Mouse (Mus musculus): Measurements from ENCODE around the gene Aspdh. TPM values are rescaled to one million over a fixed set of nuclear protein-coding genes. Genes with fewer than 3 reads are reported as not detected.
A peak's percentile ranks its signal among the peaks of the same experiment; 100 is the strongest.

Aspdh gene
- total RNA-seq, 2 experiments from 2014 or later = 0.65 to 0.75 TPM

GRCm38 (mm10) chr7:44470696-44471612 is 5.8 kb downstream of the Aspdh start:
- intact Hi-C loops (cut with DNase I) = loop anchor here (5.0 kb wide), 1 partner anchor 224 kb away; the partner anchor contains the start of genes 1700028J19Rik and 2410002F23Rik
- no peak for DNase-seq

GRCm38 (mm10) chr7:44471880-44472557 is 6.8 kb downstream of the Aspdh start:
- intact Hi-C loops (cut with DNase I) = loop anchor here (5.0 kb wide), 1 partner anchor 225 kb away; the partner anchor contains the start of genes 1700028J19Rik and 2410002F23Rik
- DNase-seq = peak; percentile 60 to 68

GRCm38 (mm10) chr7:44472558-44472885 is 7.3 kb downstream of the Aspdh start:
- intact Hi-C loops (cut with DNase I) = loop anchor here (5.0 kb wide), 1 partner anchor 225 kb away; the partner anchor contains the start of genes 1700028J19Rik and 2410002F23Rik
- DNase-seq = no peak

GRCm38 (mm10) chr7:44472961-44473646 is 7.9 kb downstream of the Aspdh start:
- DNase-seq = peak; percentile 66 to 74
- intact Hi-C loops (cut with DNase I) = loop anchor here (5.0 kb wide), 1 partner anchor 226 kb away; the partner anchor contains the start of genes 1700028J19Rik and 2410002F23Rik

GRCm38 (mm10) chr7:44474419-44474818 is 9.2 kb downstream of the Aspdh start:
- intact Hi-C loops (cut with DNase I) = loop anchor here (5.0 kb wide), 1 partner anchor 227 kb away; the partner anchor contains the start of genes 1700028J19Rik and 2410002F23Rik
- peak; percentile 60 to 68 for DNase-seq

GRCm38 (mm10) chr7:44475046-44475614 is 9.9 kb downstream of the Aspdh start:
- intact Hi-C loops (cut with DNase I) = no loop called here
- DNase-seq = no peak

- no peak for DNase-seq
- intact Hi-C loops (cut with DNase I) = no loop called here
Measured at GRCm38 (mm10) chr7:44482836-44483435, 17.7 kb downstream of the Aspdh start.

- intact Hi-C loops (cut with DNase I) = loop anchor here (2.0 kb wide), 2 partner anchors 37 to 85 kb away; no protein-coding TSS in a partner anchor
- no peak for DNase-seq
Measured at GRCm38 (mm10) chr7:44484109-44484508, 18.9 kb downstream of the Aspdh start.

- intact Hi-C loops (cut with DNase I) = loop anchor here (1.0 to 2.0 kb wide), 3 partner anchors 38 to 223 kb away; no protein-coding TSS in a partner anchor
- DNase-seq = peak; percentile 74 to 82
Measured at GRCm38 (mm10) chr7:44484841-44485571, 19.8 kb downstream of the Aspdh start.

- intact Hi-C loops (cut with DNase I) = loop anchor here (1.0 to 2.0 kb wide), 3 partner anchors 39 to 223 kb away; no protein-coding TSS in a partner anchor
- no peak for DNase-seq
Measured at GRCm38 (mm10) chr7:44485572-44486195, 20.5 kb downstream of the Aspdh start.

- no peak for DNase-seq
- intact Hi-C loops (cut with DNase I) = no loop called here
Measured at GRCm38 (mm10) chr7:44486927-44487575, 21.9 kb downstream of the Aspdh start.

GRCm38 (mm10) chr7:44487936-44488335 is 22.7 kb downstream of the Aspdh start:
- intact Hi-C loops (cut with DNase I) = no loop called here
- no peak for DNase-seq

GRCm38 (mm10) chr7:44488545-44488944 is 23.4 kb downstream of the Aspdh start:
- DNase-seq = no peak

GRCm38 (mm10) chr7:44490281-44490680 is 25.1 kb downstream of the Aspdh start:
- no peak for DNase-seq
- intact Hi-C loops (cut with DNase I) = no loop called here

More at GRCm38 (mm10) chr7:44488545-44488944, 23.4 kb downstream of the Aspdh start:
- intact Hi-C loops (cut with DNase I) = no loop called here

GRCm38 (mm10) chr7:44491391-44491790 is 26.2 kb downstream of the Aspdh start:
- intact Hi-C loops (cut with DNase I) = no loop called here
- DNase-seq = no peak

- DNase-seq = no peak
- intact Hi-C loops (cut with DNase I) = no loop called here
Measured at GRCm38 (mm10) chr7:44492166-44492826, 27.1 kb downstream of the Aspdh start.

- intact Hi-C loops (cut with DNase I) = loop anchor here (2.0 kb wide), 1 partner anchor 28 kb away; the partner anchor contains the start of gene Josd2
- DNase-seq = no peak
Measured at GRCm38 (mm10) chr7:44494681-44495080, 29.5 kb downstream of the Aspdh start.
